Mouse (Mus musculus) cerebellum, adult 2 months (tissue): Measurements from ENCODE around the gene Spry1.

Source experiments
- CTCF ChIP-seq: fragments of 200-500 bp; IDR thresholded peaks from 2 replicates; pipeline ENCODE4 v1.5.1; 2011; ENCODE audit warnings: low read depth, mild to moderate bottlenecking, control low read depth, low read length, moderate library complexity, borderline replicate concordance; ENCODE audit not compliant: insufficient read depth
- POLR2A ChIP-seq: fragments of 200-500 bp; IDR thresholded peaks from 2 replicates; pipeline ENCODE4 v1.6.1; 2011; ENCODE audit warnings: low read length, control low read depth, borderline replicate concordance; ENCODE audit not compliant: insufficient read depth

GRCm38 (mm10) chr3:37673513-37674261, 33.9 kb downstream of the Spry1 start:
- no peak for TF ChIP-seq CTCF
- no peak for TF ChIP-seq POLR2A
